Mouse (Mus musculus) kidney, adult 2 months (tissue): ENCODE data around the gene Ube2n.

Experiments
- CTCF ChIP-seq: fragments of 200-500 bp; conservative IDR thresholded peaks from 2 replicates; pipeline ENCODE4 v1.5.1; 2011; ENCODE audit warnings: low read depth, mild to moderate bottlenecking, control low read depth, low read length, moderate library complexity, mixed read lengths; ENCODE audit not compliant: insufficient read depth, insufficient read length
- POLR2A ChIP-seq: fragments of 200-500 bp; IDR thresholded peaks from one replicate; pipeline ENCODE4 v1.6.1; 2011; ENCODE audit warnings: low read depth, low read length, control low read depth

DNA sequence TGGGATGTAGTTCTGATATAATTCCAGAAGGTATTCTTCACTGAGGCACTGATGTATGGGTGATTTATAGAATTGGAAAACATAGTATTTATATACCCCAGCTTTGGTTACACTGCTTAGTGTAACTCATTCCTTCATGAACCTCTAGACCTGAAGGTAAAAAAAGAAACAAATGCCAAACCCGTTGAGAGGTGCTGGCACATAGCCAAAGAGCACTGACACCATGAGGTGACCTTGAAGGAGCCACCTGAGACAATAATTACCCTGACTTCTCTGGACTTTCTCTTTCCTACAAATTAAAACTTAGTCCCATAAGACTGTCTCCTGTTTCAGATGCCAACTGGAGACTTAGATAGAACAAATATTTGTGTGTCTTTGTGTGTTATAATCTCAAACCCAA, 10.6 kb upstream of the Ube2n start:
- TF ChIP-seq CTCF (no peak), POLR2A (no peak)
